Mouse (Mus musculus): ENCODE data around the gene Rplp0. TPM values are rescaled to one million over a fixed set of nuclear protein-coding genes. Genes with fewer than 3 reads are reported as not detected.
"Not testable (repeated sequence)": the region's sequence is repeated elsewhere in the genome, so short reads cannot be mapped to it uniquely, and the experiment has no call there.

Gene Rplp0
- total RNA-seq, 2 experiments from 2014 or later: 400 to 410 TPM

DNA sequence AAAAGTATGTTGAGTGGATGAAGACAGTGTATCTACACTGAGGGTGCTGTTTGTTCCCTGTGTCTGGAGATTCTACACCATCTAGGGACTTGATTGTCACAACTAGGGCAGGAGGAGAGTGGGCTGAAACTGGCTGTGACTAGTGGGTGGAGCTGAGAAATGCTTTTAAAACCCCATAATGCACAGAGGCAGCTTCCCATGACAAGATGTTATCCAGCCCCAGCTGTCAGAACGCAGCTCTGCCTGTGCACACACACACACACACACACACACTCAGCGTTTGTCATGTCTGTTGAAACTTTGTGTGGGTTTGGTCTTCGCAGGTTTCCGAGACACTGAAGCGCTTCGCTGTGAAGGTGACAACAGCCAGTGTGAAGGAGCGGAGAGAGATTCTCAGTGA lies 11.8 kb downstream of the Rplp0 start:
- DNase-seq (ENCODE audit: extremely low spot score in 1 of 2, low spot score in 2 of 2): peak in 1 of 2 experiments; percentile 23

DNA sequence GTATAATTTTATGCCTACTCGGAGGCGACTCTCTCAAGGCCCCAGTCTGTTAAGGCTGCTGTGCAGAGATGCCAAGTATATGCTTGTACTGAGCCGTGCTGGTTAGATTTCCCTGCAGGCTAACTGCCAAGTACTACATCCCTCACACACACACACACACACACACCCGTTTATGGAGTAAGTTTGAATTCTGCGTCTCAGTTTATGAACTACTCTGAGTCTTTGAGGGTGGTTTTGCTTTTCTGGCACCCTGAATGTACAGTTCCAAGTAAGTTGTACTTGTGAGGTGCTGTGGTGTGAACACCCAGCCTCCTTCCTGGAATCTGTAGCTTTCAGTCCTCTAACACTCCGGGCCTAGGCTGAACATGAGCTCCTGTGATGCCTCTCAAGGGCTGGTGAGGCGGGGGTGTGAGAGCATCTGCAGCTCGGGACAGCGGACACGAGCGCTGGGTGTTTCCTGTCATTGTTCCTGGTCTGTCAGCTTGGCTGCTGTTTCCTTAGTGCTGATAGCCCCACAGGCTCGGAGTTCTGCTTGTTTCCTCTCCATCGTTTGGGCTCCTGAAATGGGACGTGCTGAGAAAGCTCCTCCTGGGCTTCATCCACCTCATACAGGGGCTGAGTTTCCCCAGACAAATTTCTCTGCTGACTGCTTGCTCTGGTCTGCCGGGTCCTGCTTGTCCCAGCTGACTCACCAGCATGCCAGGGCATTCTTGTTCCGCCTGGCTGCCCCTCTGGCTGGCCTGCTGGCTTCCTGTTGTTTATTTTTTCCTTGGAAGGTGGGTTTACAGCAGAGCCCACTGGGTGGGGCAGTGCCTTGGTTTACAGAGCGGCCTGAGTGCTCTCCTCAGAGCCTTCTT lies 13.6 kb downstream of the Rplp0 start:
- intact Hi-C loops (cut with DNase I): no loop called here
- peak; percentile 23 to 74 for DNase-seq (ENCODE audit: extremely low spot score in 1 of 2, low spot score in 2 of 2)

More for the DNA sequence above, 11.8 kb downstream of the Rplp0 start:
- intact Hi-C loops (cut with DNase I): no loop called here

DNA sequence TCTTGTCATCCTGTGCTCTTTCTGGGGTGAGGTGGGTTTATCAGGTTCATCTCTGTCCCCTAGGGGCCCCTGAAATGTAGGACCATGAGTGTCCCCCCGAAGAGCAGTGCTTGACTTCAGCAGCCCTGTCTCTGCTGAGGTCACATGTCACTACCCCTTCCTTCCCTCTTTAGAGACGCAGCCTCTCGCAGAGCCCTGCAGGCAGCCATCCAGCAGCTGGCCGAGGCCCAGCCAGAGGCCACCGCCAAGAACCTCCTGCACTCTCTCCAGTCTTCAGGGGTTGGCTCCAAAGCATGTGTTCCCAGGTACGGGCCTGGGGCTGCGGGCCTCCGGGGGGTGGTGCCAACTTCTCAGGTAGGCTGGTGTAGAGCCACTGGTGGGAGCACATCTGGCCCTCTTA lies 15.7 kb downstream of the Rplp0 start:
- peak; percentile 24 to 64 for DNase-seq (ENCODE audit: extremely low spot score in 1 of 2, low spot score in 2 of 2)
- intact Hi-C loops (cut with DNase I): loop anchor here (5.0 kb wide), 1 partner anchor 37 kb away; no protein-coding TSS in a partner anchor

DNA sequence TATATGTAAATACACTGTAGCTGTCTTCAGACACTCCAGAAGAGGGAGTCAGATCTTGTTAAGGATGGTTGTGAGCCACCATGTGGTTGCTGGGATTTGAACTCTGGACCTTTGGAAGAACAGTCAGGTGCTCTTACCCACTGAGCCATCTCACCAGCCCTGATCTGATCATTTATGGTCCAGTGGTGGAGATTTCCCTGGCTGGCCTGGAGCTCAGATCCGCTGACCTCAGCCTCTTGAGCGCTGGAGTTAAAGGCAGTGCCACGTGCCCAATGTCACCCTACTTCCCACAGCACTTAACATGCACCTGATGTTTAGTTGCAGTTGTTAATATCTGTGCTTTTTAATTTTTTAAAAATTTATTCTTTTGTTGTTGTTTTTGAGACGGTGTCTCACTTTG lies 18.4 kb downstream of the Rplp0 start:
- DNase-seq (ENCODE audit: extremely low spot score in 1 of 2, low spot score in 2 of 2): not testable (repeated sequence)
- intact Hi-C loops (cut with DNase I): loop anchor here (5.0 kb wide), 1 partner anchor 35 kb away; no protein-coding TSS in a partner anchor

DNA sequence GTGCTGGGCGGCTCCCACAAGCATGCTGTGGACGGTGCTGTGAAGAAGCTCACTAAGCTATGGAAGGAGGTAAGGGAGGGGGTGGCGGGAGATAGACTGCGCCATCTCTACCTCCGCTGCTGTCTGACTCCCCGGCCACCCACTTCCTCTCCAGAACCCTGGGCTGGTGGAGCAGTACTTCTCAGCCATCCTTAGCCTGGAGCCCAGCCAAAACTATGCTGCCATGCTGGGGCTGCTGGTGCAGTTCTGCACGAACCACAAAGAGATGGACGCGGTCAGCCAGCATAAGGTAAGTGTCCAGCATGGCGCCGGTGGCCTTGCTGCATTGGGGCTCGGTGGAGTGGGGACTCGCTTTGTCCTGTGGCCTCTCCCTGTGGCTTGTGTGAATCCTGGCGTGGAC lies 19.7 kb downstream of the Rplp0 start:
- intact Hi-C loops (cut with DNase I): loop anchor here (5.0 kb wide), 1 partner anchor 33 kb away; no protein-coding TSS in a partner anchor
- DNase-seq (ENCODE audit: extremely low spot score in 1 of 2, low spot score in 2 of 2): no peak

DNA sequence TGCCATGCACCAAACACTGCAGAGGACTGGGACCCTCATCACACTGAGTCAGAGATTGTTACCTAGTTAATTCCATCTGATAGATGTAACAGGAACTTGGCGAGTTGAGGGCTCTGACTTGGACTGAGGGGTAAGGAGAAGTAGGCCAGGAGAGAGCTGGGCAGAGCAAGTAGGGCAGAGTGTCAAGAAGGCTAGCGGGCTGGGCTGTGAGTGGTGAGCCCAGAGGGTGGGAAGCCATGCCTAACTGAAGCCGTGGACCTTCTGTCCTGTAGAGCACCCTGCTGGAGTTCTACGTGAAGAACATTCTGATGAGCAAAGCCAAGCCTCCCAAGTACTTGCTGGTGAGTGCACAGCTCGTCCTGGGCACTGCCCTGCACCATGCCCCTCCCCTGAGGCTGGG lies 20.1 kb downstream of the Rplp0 start:
- intact Hi-C loops (cut with DNase I): loop anchor here (5.0 kb wide), 1 partner anchor 33 kb away; no protein-coding TSS in a partner anchor
- DNase-seq (ENCODE audit: extremely low spot score in 1 of 2, low spot score in 2 of 2): no peak

DNA sequence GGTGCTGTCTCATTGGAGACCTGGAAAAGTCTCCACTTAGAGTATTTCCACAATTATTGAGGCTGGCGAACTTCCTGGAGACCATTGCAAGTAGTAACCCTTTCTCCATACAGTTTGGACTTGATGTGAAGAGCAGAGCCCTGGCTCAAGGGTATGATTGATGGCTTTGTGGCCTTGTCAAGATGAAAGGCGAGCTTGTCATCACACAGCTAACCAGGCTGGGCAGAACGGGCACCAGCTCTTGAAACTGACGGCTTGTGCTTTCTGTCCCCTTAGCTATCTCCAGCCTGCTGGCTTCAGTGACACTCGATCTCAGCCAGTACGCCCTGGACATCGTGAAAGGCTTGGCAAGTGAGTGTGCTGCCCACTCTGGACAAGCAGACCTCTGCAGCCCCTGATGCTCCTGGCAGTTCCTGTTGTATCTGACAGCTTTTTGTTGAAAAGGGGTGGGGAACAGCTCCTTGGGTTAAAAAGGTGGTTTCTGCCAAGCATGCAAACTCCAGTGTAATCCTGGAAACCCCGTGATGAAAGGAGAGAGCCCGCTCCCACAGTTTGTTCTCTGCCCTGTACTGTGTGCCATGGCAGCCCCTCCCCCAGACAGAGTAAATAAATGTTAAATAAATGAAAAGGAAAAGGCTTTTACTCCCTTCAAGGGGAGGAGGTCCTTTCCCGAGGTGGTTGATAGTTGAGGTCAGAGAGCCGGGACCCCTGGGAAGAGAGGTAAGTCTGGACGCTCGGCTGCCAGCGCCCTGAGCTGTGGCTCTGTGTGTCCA lies 21.1 kb downstream of the Rplp0 start:
- no peak for DNase-seq (ENCODE audit: extremely low spot score in 1 of 2, low spot score in 2 of 2)
- intact Hi-C loops (cut with DNase I): no loop called here

DNA sequence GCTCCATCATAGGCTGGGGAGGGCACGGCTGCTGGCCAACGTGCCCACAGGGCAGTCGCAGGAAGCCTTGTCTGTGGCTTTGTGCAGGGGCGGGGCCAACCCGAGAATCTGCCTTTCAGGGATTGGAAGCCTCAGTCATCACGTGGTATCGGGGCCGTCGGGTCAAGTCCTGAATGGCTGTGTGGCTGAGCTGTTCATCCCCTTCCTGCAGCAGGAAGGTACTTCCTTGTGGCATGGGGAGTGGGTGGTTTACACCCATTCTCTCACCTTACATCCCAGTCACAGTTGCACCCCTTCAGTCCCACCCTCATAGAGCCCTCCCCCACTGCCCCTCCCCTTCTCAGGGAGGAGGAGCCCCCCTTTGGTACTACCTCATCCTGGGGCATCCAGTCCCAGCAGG lies 22.4 kb downstream of the Rplp0 start:
- intact Hi-C loops (cut with DNase I): no loop called here
- DNase-seq (ENCODE audit: extremely low spot score in 1 of 2, low spot score in 2 of 2): no peak

DNA sequence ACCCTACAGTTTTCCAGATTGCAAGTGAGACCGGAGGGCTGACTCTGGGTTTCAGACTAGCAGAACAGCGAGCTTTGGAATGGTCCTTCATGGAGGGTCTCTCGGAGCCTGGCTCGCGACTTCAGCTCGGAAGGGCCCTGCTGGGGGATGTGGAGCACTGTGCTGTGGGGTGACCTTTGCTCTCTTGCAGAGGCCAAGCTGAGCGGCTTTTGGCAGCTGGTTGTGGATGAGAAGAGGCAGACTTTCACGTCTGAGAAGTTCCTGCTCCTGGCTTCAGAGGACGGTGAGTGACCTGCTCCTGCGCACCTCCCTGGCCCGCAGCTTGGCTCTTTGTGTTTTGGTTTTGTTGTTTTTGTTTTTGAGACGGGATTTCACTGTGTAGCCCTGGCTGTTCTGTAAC lies 26.3 kb downstream of the Rplp0 start:
- intact Hi-C loops (cut with DNase I): no loop called here
- no peak for DNase-seq (ENCODE audit: extremely low spot score in 1 of 2, low spot score in 2 of 2)

DNA sequence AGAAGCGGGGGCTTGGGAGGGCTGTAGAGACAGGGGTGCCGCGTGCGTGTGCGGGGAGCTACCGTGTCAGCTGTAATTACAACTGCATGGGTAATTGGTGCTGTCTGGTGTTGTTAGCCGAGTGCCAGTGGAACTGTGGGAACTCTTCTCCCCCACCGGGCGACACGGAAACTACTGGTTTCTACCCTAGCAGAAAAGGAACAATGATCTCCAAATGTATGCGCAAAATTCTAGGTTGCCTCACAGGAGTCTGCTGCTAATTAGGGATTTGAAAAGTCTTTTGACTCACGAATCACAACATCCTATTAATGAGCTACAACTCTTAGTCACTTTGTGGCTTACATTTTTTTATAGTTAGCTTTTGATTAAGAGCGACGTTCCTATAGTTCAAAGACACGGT lies 26.9 kb downstream of the Rplp0 start:
- intact Hi-C loops (cut with DNase I): no loop called here
- DNase-seq (ENCODE audit: extremely low spot score in 1 of 2, low spot score in 2 of 2): no peak

DNA sequence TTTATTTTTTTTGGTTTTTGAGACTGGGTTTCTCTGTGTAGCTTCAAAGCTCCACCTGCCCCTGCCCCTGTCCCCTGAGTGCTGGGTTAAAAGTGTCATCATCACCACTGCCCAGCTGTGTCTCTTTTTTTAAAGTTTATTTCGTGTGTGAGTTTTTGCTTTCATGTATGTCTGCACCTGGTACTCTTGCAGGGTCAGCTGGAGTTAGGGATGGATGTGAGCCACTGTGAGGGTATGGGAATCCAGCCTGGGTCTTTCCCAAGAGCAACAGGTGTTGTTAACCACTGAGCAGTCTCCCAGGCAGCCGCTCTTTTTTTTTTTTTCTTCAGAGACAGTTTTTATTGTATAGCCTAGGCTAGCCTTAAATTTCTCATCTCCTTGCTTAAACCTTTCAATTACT lies 27.5 kb downstream of the Rplp0 start:
- DNase-seq (ENCODE audit: extremely low spot score in 1 of 2, low spot score in 2 of 2): no peak
- intact Hi-C loops (cut with DNase I): no loop called here

DNA sequence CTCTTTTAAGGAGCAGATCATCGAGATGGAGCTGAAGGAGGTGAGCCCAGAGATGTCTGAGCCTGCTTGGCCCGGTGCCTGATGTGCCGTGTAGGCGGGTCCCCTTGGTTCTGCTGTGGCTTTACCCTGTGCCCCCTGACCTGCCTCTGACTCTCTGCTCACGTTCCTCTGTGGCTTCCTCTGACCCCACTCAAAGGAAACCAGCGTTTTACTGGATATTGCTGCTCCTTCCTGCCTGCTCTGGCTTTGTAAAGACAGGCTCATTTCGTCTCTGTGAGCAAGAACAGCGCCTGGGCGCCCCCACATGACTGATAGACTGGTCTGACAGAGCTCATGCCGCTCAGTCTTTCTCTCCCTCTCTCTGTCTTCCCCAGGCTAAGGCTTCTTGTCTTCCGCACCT lies 31.8 kb downstream of the Rplp0 start:
- no peak for DNase-seq (ENCODE audit: extremely low spot score in 1 of 2, low spot score in 2 of 2)
- intact Hi-C loops (cut with DNase I): no loop called here

DNA sequence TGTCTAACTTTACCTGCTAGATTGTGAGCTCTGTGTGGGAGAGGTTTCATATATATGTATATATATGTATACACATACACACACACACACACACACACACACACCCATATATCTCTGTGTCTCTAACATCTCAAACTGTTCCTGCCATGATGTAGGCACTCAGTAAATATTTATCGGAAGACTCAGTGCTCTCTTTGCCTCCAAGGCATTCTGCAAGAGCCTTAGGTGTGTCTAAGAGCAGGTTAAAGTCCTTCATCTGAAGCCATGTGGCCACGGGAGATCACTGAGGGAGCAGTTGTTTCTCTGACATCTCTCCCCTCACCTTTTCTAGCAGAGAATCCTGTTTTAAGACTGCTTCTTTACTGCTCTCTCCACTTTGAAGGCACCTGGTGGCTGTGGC lies 32.2 kb downstream of the Rplp0 start:
- DNase-seq (ENCODE audit: extremely low spot score in 1 of 2, low spot score in 2 of 2): no peak
- intact Hi-C loops (cut with DNase I): no loop called here

DNA sequence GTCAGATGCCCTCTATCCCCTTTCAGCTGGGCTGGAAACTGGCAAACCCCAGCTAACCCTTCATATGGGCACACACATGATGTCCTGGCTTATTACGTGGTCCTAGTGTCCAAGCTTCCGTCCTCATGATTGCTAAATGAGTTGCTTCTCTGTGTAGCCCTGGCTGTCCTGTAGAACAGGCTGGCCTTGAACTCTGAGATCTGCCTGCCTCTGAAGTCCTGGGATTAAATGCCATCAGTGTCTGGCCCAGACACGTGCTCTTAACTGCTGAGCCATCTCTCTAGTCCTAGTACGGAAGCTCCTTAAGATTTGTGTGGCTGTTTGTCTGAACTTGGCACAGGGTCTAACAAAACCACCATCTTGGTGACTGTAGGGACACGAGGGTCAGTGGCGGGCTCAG lies 44.3 kb downstream of the Rplp0 start:
- intact Hi-C loops (cut with DNase I): no loop called here
- DNase-seq (ENCODE audit: extremely low spot score in 1 of 2, low spot score in 2 of 2): no peak

DNA sequence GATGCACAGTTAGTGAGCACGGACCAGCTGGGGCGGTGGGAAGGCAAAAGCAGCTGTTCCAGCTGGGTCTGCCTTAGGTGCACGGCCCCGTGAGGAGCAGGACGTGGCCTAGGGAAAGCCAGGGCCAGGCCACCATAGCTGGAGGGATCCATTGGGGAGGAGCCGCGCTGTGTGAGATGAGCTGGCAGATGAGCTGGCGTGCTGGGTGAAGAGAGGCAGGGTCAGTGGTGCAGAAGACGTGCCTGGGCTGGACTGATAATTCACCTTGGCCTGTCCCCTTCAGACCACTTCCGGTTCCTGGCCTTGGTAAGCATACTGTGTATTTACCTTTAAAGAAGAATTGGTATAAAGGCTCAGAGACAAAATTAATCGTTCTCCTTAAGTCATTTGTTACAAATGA lies 52.3 kb downstream of the Rplp0 start:
- DNase-seq (ENCODE audit: extremely low spot score in 1 of 2, low spot score in 2 of 2): no peak
- intact Hi-C loops (cut with DNase I): loop anchor here (5.0 kb wide), 1 partner anchor 34 kb away; no protein-coding TSS in a partner anchor

Small RNA genes lying within 50 kb of the gene (microRNA-seq; reads per million reads assigned to microRNA genes)
- gene Mir7029: 0.86 reads per million

Other genes starting within 250 kb of the Rplp0 start
- 10 to 100 TPM; 59.6 to 64.6 TPM for gene Srsf9, start 232.3 kb upstream of the Rplp0 start, total RNA-seq (2021)
- 10 to 100 TPM; 23.8 to 25.5 TPM for gene Gatc, start 218.3 kb upstream of the Rplp0 start, total RNA-seq (2021)
- gene Triap1, start 218.2 kb upstream of the Rplp0 start, total RNA-seq (2021): 10 to 100 TPM; 30.3 to 32.8 TPM
- gene Cox6a1, start 210.5 kb upstream of the Rplp0 start, total RNA-seq (2021): 100 to 1,000 TPM; 685 to 725 TPM
- 10 to 100 TPM; 54.2 to 58.0 TPM for gene Msi1, start 129.9 kb upstream of the Rplp0 start, total RNA-seq (2021)
- gene Pla2g1b, start 93.2 kb upstream of the Rplp0 start, total RNA-seq (2021): not detected
- 10 to 100 TPM; 26.8 to 31.2 TPM for gene Sirt4, start 74.7 kb upstream of the Rplp0 start, total RNA-seq (2021)
- 10 to 100 TPM; 18.8 to 20.8 TPM for gene Pxn, start 52.8 kb upstream of the Rplp0 start, total RNA-seq (2021)
- gene Gcn1l1, start 5.8 kb downstream of the Rplp0 start, total RNA-seq (2021): 10 to 100 TPM; 71.3 to 75.0 TPM
- gene Rab35, start 72.4 kb downstream of the Rplp0 start, total RNA-seq (2021): 10 to 100 TPM; 91.6 to 94.6 TPM
- 100 to 1,000 TPM; 120 to 129 TPM for gene Bicdl1, start 172.2 kb downstream of the Rplp0 start, total RNA-seq (2021)

All from left cerebral cortex, postnatal 10 days (tissue).